Mouse (Mus musculus) inflammation-experienced regulatory T-cells, adult 16 weeks (primary cell): ENCODE measurements around the gene Ppan. TPM values are rescaled to one million over a fixed set of nuclear protein-coding genes. Genes with fewer than 3 reads are reported as not detected.

Experiments
- polyA plus RNA-seq: library from polyadenylated mRNA; unstranded; fragments of 100-300 nt; shearing (Covaris generic); gene quantifications from one replicate; pipeline ENCODE4 v1.2.1, GENCODE M21; 2017

The Ppan gene
- polyA plus RNA-seq = 94.9 TPM

GRCm38 (mm10) chr9:20887704-20888385, at the start of gene Ppan:
TSS of gene Ppan (plus strand) at chr9:20888175.

GRCm38 (mm10) chr9:20868448-20869001, 19.4 kb upstream of the Ppan start, which contains the start of gene A230050P20Rik:
TSS of gene A230050P20Rik (plus strand) at chr9:20868642.

GRCm38 (mm10) chr9:20879097-20879792, 8.7 kb upstream of the Ppan start, which contains the start of gene Angptl6:
TSS of gene Angptl6 (minus strand) at chr9:20879727.

GRCm38 (mm10) chr9:20898511-20899073, 10.6 kb downstream of the Ppan start, which contains the start of gene Eif3g:
TSS of gene Eif3g (minus strand) at chr9:20898623.

Other genes starting within 250 kb of the Ppan start
- gene Ubl5, start 245.3 kb upstream of the Ppan start, polyA plus RNA-seq = 377 TPM
- gene Fbxl12, start 243.4 kb upstream of the Ppan start, polyA plus RNA-seq = 80.7 TPM
- gene Pin1, start 236.1 kb upstream of the Ppan start, polyA plus RNA-seq = 27.9 TPM
- gene Olfm2, start 141.8 kb upstream of the Ppan start, polyA plus RNA-seq = 0.94 TPM
- gene Col5a3, start 73.1 kb upstream of the Ppan start, polyA plus RNA-seq = 0.72 TPM
- not detected for gene Rdh8, start 69.7 kb upstream of the Ppan start, polyA plus RNA-seq
- 64.3 TPM for gene A230050P20Rik, start 19.5 kb upstream of the Ppan start, polyA plus RNA-seq
- 1.5 TPM for gene Angptl6, start 8.4 kb upstream of the Ppan start, polyA plus RNA-seq
- gene Eif3g, start 10.4 kb downstream of the Ppan start, polyA plus RNA-seq = 278 TPM
- 116 TPM for gene Dnmt1, start 71.7 kb downstream of the Ppan start, polyA plus RNA-seq
- 30.5 TPM for gene S1pr2, start 88.6 kb downstream of the Ppan start, polyA plus RNA-seq
- 138 TPM for gene Mrpl4, start 114.6 kb downstream of the Ppan start, polyA plus RNA-seq
- 144 TPM for gene Icam1, start 127.8 kb downstream of the Ppan start, polyA plus RNA-seq
- gene Icam4, start 141.2 kb downstream of the Ppan start, polyA plus RNA-seq = 2.7 TPM
- gene Icam5, start 143.9 kb downstream of the Ppan start, polyA plus RNA-seq = 1.4 TPM
- not detected for gene Zglp1, start 178.9 kb downstream of the Ppan start, polyA plus RNA-seq
- gene Gm49373, start 184.9 kb downstream of the Ppan start, polyA plus RNA-seq = 0.29 TPM
- gene Fdx1l, start 185.4 kb downstream of the Ppan start, polyA plus RNA-seq = 39.6 TPM
- 5.8 TPM for gene Gm38431, start 203.8 kb downstream of the Ppan start, polyA plus RNA-seq
- gene Raver1, start 203.8 kb downstream of the Ppan start, polyA plus RNA-seq = 72.7 TPM
- gene Tyk2, start 243.1 kb downstream of the Ppan start, polyA plus RNA-seq = 120 TPM